Mouse (Mus musculus) ES-E14 (cell line): ENCODE measurements at regions not wholly inside any gene's neighbourhood (a gene's known extent, or its start where the extent isn't known, plus 50 kb on each side); places are given as distances from the start of the nearest gene placed in this dataset.

ENCODE experiments used
- CHD2 ChIP-seq: IDR thresholded peaks from 2 replicates; pipeline ENCODE4 v1.6.1; 2014; ENCODE audit warnings: mild to moderate bottlenecking, low read depth, low read length, inconsistent platforms
- ZNF384 ChIP-seq: IDR thresholded peaks from 2 replicates; pipeline ENCODE4 v1.6.1; 2012; ENCODE audit warnings: low read depth, low read length, inconsistent platforms

GRCm38 (mm10) chr12:94862720-94863119 lies 829.3 kb upstream of the Flrt2 start:
- no peak for TF ChIP-seq ZNF384
- TF ChIP-seq CHD2, result no peak
